Mouse (Mus musculus) heart, embryonic 12.5 days (tissue): ENCODE results near the gene Dact3. TPM values are rescaled to one million over a fixed set of nuclear protein-coding genes. Genes with fewer than 3 reads are reported as not detected.

Experiments
- ATAC-seq: fragments of 200-750 bp; cut with Nextera tagmentation; 2 replicates; pipeline ENCODE4 v1.8.0; 2017; ENCODE audit warnings: moderate TSS enrichment, moderate library complexity; ENCODE audit not compliant: insufficient number of reproducible peaks, low FRiP score
- H3K27ac ChIP-seq: fragments of 300-500 bp; sonication (generic); 2 replicates; pipeline ENCODE4 v1.5.1; 2016; ENCODE audit warnings: mild to moderate bottlenecking, moderate library complexity; ENCODE audit not compliant: poor library complexity, severe bottlenecking
- H3K27me3 ChIP-seq: fragments of 300-500 bp; sonication (generic); replicated peaks from 2 replicates; pipeline ENCODE4 v1.6.1; 2016; ENCODE audit warnings: mild to moderate bottlenecking, moderate library complexity
- H3K36me3 ChIP-seq: fragments of 300-500 bp; sonication (generic); 2 replicates; pipeline ENCODE4 v1.6.1; 2016; ENCODE audit warnings: mild to moderate bottlenecking, moderate library complexity
- H3K4me1 ChIP-seq: fragments of 300-500 bp; sonication (generic); replicated peaks from 2 replicates; pipeline ENCODE4 v1.6.1; 2016; ENCODE audit warnings: mild to moderate bottlenecking
- H3K4me2 ChIP-seq: fragments of 300-500 bp; sonication (generic); 2 replicates; pipeline ENCODE4 v1.6.1; 2016; ENCODE audit warnings: mild to moderate bottlenecking, moderate library complexity
- H3K4me3 ChIP-seq: fragments of 300-500 bp; sonication (generic); 2 replicates; pipeline ENCODE4 v1.5.1; 2016; ENCODE audit warnings: mild to moderate bottlenecking
- H3K9ac ChIP-seq: fragments of 300-500 bp; sonication (generic); 2 replicates; pipeline ENCODE4 v1.6.1; 2016; ENCODE audit warnings: mild to moderate bottlenecking, moderate library complexity
- H3K9me3 ChIP-seq: fragments of 300-500 bp; sonication (generic); replicated peaks from 2 replicates; pipeline ENCODE4 v1.6.1; 2016; ENCODE audit warnings: mild to moderate bottlenecking, moderate library complexity
- WGBS: fragments of 180-500 bp; shearing (Covaris S2); methylation state at CpG from one replicate; pipeline ENCODE4 v1.1.7; 2016; 5-methylcytosine and 5-hydroxymethylcytosine counted together
- polyA plus RNA-seq: library from polyadenylated mRNA; unstranded; fragments of >200 nt; fragmentation: Nextera tagmentation; extraction: Ambion mirVana; gene quantifications from 2 replicates; pipeline ENCODE4 v1.2.1, GENCODE M21; 2016

Dact3 gene
- polyA plus RNA-seq: 14.3 and 15.2 TPM in 2 replicates

GRCm38 (mm10) chr7:16875310-16875325 is at the start of gene Dact3:
Gene Dact3 (plus strand): TSS chr7:16875317.
- peaks cover 23% of the 10 kb centered on the region for H3K4me1 ChIP-seq
- no peaks in the 10 kb centered on the region for H3K27me3 ChIP-seq
- WGBS: 0% methylated on average over 1 of the region's 1 CpGs
- peak within 1 kb of the TSS; percentile 97 for H3K9ac ChIP-seq
- H3K9me3 ChIP-seq: no peaks in the 10 kb centered on the region
- peak within 1 kb of the TSS; percentile 76 for H3K4me2 ChIP-seq
- no peak for ATAC-seq
- H3K4me3 ChIP-seq: peak within 1 kb of the TSS; percentile 87
- H3K27ac ChIP-seq: peak within 1 kb of the TSS; percentile 89
- peaks cover 33% of the 10 kb centered on the region for H3K36me3 ChIP-seq

DNA sequence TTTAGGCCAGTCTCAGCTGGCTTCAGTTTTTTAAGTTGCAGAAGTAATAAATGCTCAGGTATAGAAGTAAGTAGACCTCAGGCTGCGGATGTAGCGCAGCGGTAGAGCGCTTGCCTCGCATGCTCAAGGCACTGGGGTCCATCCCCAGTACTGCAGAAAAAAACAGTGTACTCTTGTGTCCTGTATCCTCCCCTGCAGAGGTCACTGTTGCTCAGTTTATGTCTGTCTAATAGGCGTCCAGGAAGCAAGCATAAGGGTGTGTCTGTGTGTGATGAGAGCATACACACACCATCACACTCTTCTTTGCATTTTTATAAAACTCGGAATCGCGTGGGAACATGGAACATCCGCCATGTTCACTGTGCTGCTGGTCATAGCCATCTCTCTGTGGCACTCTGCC is 49.3 kb upstream of the Dact3 start:
- peaks cover 79% of the 10 kb centered on the region for H3K36me3 ChIP-seq
- 81% methylated on average over 10 of the region's 10 CpGs for WGBS

DNA sequence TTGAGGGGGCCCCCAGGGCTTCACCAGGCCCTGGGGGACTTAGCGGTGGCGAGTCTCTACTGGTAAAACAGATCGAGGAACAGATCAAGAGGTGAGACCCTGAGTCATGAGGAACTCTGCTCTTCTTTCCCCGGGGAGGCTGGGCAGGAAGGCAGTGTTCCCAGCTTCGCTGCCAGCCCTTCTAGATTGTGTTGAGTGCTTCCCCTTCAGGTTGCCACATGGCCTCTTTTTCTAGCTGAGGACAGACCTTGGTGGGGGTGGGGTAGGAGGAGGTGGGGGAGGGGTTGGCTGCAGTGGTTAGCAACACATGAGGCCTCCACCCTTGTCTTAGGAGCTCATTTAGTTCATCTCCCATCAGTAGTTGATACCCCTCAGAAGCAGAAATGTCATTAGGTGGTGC is 48.5 kb upstream of the Dact3 start:
- Histone ChIP-seq H3K27ac (no peak overlapping the region), H3K27me3 (no peaks in the 10 kb centered on the region), H3K9me3 (no peaks in the 10 kb centered on the region), H3K4me1 (peaks cover 42% of the 10 kb centered on the region), H3K36me3 (peaks cover 87% of the 10 kb centered on the region), H3K9ac (0 out of 2 replicates have a peak overlapping the region, but pooled peaks have one; percentile 20), H3K4me2 (no peak overlapping the region), H3K4me3 (no peak overlapping the region)
- ATAC-seq: no peak
- 59% methylated on average over 5 of the region's 5 CpGs for WGBS

More for the DNA sequence above, 49.3 kb upstream of the Dact3 start:
- H3K4me2 ChIP-seq: no peak overlapping the region
- H3K4me3 ChIP-seq: no peak overlapping the region
- ATAC-seq: no peak
- no peaks in the 10 kb centered on the region for H3K9me3 ChIP-seq
- H3K9ac ChIP-seq: peak overlapping the region; percentile 20; the same call in 1 of the 2 replicates
- H3K27me3 ChIP-seq: no peaks in the 10 kb centered on the region
- H3K27ac ChIP-seq: no peak overlapping the region
- H3K4me1 ChIP-seq: peaks cover 50% of the 10 kb centered on the region

GRCm38 (mm10) chr7:16827274-16827673 is 47.8 kb upstream of the Dact3 start:
- H3K4me1 ChIP-seq: peaks cover 35% of the 10 kb centered on the region
- no peak overlapping the region for H3K27ac ChIP-seq
- H3K36me3 ChIP-seq: peaks cover 94% of the 10 kb centered on the region
- H3K9me3 ChIP-seq: no peaks in the 10 kb centered on the region
- no peak for ATAC-seq
- H3K4me3 ChIP-seq: no peak overlapping the region
- H3K4me2 ChIP-seq: no peak overlapping the region
- no peak overlapping the region for H3K9ac ChIP-seq
- WGBS: 76% methylated on average over 4 of the region's 4 CpGs
- H3K27me3 ChIP-seq: no peaks in the 10 kb centered on the region

- H3K9me3 ChIP-seq: no peaks in the 10 kb centered on the region
- H3K36me3 ChIP-seq: peaks cover 98% of the 10 kb centered on the region
- ATAC-seq: no peak
- H3K27ac ChIP-seq: no peak overlapping the region
- H3K4me1 ChIP-seq: peaks cover 15% of the 10 kb centered on the region
- no peak overlapping the region for H3K9ac ChIP-seq
- no peaks in the 10 kb centered on the region for H3K27me3 ChIP-seq
- H3K4me2 ChIP-seq: no peak overlapping the region
- 82% methylated on average over 9 of the region's 9 CpGs for WGBS
- H3K4me3 ChIP-seq: no peak overlapping the region
These were observed 44.7 kb upstream of the Dact3 start for GRCm38 (mm10) chr7:16830449-16830848.

DNA sequence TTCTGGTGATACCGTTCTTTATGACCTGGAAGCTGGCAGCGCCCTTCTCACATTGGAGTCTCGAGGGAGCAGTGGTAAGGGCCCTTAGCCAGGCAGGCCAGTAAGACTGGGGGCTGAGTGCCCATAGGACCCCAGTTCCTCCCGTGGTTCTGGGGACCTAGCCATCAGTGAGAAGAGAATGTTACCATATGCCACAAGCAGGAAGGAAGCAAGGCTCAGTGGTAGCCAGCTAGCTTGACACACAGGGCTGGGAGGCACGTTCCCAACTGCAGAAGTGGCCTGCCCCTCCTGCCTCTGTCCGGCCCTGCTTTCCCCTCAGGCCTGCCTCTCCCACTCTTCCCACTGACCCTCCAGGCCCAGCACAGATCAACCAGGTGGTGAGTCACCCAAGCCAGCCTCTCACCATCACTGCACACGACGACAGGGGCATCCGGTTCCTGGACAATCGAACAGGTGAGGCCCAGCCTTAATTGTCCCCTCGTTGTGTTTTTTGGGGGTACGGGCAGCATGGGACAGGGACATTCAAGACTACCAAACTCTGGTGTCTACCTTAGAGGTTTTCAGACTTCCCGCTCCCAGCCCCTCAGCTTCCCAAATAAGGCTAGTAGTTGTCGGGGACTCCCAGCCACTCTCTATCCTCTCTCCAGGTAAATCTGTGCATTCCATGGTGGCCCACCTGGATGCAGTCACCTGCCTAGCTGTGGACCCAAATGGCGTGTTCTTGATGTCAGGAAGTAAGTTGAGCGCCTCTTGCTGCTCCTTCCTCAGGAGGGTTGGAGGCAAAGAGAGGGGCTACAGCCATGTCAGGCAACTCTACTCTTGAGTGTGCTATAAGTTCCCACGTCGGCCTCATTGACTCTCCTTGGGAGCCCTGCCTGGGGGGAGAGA is 37.0 kb upstream of the Dact3 start:
- H3K27ac ChIP-seq: no peak overlapping the region
- 90% methylated on average over 18 of the region's 18 CpGs for WGBS
- H3K36me3 ChIP-seq: peaks cover 70% of the 10 kb centered on the region
- H3K9ac ChIP-seq: no peak overlapping the region
- peaks cover 14% of the 10 kb centered on the region for H3K4me1 ChIP-seq
- no peaks in the 10 kb centered on the region for H3K9me3 ChIP-seq
- H3K27me3 ChIP-seq: no peaks in the 10 kb centered on the region
- H3K4me3 ChIP-seq: no peak overlapping the region
- H3K4me2 ChIP-seq: no peak overlapping the region
- no peak for ATAC-seq

- 78% methylated on average over 6 of the region's 6 CpGs for WGBS
- H3K4me1 ChIP-seq: peaks cover 19% of the 10 kb centered on the region
- no peak for ATAC-seq
- H3K27ac ChIP-seq: no peak overlapping the region
- H3K4me2 ChIP-seq: no peak overlapping the region
- H3K9me3 ChIP-seq: no peaks in the 10 kb centered on the region
- no peaks in the 10 kb centered on the region for H3K27me3 ChIP-seq
- H3K36me3 ChIP-seq: peaks cover 63% of the 10 kb centered on the region
- no peak overlapping the region for H3K4me3 ChIP-seq
- H3K9ac ChIP-seq: no peak overlapping the region
These were observed 36.2 kb upstream of the Dact3 start for GRCm38 (mm10) chr7:16838804-16839426.

- H3K9me3 ChIP-seq: no peaks in the 10 kb centered on the region
- no peak overlapping the region for H3K4me3 ChIP-seq
- H3K27me3 ChIP-seq: no peaks in the 10 kb centered on the region
- H3K4me2 ChIP-seq: no peak overlapping the region
- 93% methylated on average over 12 of the region's 12 CpGs for WGBS
- H3K27ac ChIP-seq: no peak overlapping the region
- ATAC-seq: no peak
- peaks cover 24% of the 10 kb centered on the region for H3K4me1 ChIP-seq
- H3K36me3 ChIP-seq: peaks cover 56% of the 10 kb centered on the region
- no peak overlapping the region for H3K9ac ChIP-seq
These were observed 35.5 kb upstream of the Dact3 start for GRCm38 (mm10) chr7:16839427-16840108.

DNA sequence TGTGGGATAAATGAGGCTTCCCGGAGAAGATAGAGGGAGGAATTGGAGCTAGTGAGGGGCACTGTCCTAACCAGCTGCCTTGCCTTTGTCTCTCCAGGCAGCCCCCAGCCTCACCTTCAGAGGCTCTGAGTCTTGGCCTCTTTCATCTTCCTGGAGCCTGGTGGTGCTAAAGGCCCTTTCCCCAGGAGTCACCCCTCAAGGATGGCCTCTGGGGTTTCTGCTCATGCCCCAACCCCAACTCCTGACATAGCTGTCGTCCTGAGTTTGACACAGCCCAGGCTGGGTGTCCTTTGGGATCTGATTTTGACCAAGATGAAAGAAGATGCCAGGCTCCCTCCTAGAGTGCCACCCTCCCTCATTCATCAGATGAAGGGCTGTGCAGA is 35.0 kb upstream of the Dact3 start:
- Histone ChIP-seq H3K4me3 (no peak overlapping the region), H3K9ac (no peak overlapping the region), H3K36me3 (peaks cover 51% of the 10 kb centered on the region), H3K4me2 (no peak overlapping the region), H3K27me3 (no peaks in the 10 kb centered on the region), H3K4me1 (peaks cover 28% of the 10 kb centered on the region), H3K27ac (no peak overlapping the region), H3K9me3 (no peaks in the 10 kb centered on the region)
- WGBS: 94% methylated on average over 2 of the region's 2 CpGs
- no peak for ATAC-seq

DNA sequence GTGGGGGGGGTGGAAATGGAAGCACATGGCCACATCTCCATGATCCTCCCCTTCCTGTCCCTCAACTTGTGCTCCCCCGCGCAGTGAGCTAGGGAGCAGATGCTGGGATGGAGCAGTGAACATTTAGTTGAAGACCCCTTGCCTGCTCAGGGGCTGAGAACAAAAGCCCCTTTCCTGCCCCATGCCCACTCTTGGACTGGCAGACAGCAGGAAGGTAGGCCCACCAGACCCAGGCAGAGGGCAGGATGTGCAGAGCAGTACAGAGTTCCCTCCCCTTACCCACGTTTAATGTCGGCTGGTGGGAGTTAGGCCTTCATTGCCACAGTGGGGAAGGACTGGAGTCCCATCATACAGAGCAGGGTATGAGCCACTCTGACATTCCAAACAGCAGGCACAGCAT is 34.0 kb upstream of the Dact3 start:
- H3K4me3 ChIP-seq: no peak overlapping the region
- no peak overlapping the region for H3K9ac ChIP-seq
- H3K27me3 ChIP-seq: no peaks in the 10 kb centered on the region
- peaks cover 53% of the 10 kb centered on the region for H3K36me3 ChIP-seq
- no peaks in the 10 kb centered on the region for H3K9me3 ChIP-seq
- ATAC-seq: no peak
- H3K4me1 ChIP-seq: peaks cover 35% of the 10 kb centered on the region
- no peak overlapping the region for H3K4me2 ChIP-seq
- 76% methylated on average over 4 of the region's 4 CpGs for WGBS
- H3K27ac ChIP-seq: 0 out of 2 replicates have a peak overlapping the region, but pooled peaks have one; percentile 8
